Mouse (Mus musculus) left cerebral cortex, adult 11 months (tissue): ENCODE results near the gene Acer3.

Source experiments
- DNase-seq: peaks from one replicate; pipeline ENCODE4 v3.0.0; 2022; ENCODE audit warnings: low spot score

Gene Acer3

DNA sequence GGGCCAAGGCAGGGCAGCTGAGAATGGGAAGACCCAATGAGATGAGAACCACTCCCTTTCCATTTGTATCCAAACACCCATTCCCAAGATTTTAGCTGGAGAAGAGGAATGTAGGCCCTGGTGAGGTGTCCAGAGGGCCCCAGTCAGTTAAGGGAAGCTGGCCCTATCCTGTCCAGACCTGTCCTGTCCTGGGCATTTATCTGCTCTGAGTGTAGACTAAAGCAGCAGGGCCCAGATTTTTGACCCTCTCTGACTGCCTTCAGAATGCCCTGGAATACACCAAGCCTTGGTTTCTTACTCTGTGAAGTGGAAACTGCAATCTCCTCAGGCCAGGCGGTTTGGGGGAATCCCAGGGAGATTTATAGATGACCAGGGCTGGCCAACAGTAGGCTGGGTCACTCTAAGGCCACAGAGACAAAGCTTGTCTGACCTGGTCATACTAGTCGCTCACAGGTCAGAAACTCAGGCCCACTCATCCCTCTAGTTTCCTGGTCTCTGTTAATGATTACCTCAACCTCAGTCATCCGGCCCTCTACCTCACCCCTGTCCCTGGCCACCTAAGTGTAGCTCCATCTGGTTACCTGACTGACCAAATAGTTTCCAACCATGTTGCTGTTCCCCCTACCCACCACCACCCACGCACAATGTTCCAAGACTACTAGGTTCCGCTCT is 142.3 kb downstream of the Acer3 start:
- DNase-seq, result no peak

DNA sequence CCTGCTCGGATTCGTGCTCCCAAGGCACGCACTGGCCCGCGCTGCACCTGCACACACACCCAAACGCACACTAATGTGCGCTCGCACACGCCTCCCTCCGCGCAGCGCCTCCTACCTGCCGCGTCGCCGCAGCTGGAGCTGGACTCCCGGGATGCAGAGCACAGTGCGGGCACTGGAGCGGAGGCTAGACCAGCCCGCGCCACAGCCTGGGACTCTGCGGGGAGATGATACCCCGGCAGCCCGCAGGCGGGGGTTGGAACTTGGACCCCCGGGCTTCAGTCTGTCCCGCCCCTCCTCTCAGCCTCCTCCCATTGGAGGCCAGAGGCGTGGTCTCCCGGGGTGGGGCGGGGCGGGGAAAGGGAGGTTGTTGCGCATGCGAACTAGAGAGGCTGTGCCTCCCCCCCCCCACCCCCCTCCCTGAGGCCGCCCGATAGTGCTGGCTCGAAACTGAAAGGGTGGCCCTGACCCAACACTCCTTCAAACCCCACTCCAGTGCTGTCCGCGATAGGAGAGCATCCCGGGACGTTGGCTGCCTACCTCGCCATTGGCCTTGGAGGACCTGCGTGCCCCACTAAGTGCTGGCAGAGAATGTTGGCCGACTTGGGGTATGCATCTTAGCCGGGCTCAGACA is 143.0 kb downstream of the Acer3 start, which contains the start of gene Capn5:
Gene Capn5 (minus strand): TSS at position 346 of the 631 bp plus-strand sequence.
- peak; percentile 32 for DNase-seq

DNA sequence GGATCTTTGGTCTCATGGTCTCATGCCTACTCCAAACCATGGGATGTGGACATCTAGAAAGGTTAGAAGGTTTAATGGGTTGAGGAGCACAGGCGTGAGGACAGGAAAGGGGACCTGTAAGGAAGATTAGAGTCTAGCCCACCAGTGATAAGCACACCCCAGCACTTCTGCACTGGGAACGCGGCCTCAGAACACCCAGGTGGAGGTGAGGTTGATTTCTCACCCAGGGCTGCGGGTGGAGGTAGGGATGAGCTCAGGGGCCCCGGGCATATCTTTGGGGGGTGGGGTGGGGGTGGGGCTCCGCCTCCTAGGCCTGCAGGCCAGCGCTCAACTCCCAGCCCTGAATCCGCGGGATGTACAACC is 143.5 kb downstream of the Acer3 start:
- no peak for DNase-seq

GRCm38 (mm10) chr7:98177071-98177485 is 143.9 kb downstream of the Acer3 start:
- no peak for DNase-seq

DNA sequence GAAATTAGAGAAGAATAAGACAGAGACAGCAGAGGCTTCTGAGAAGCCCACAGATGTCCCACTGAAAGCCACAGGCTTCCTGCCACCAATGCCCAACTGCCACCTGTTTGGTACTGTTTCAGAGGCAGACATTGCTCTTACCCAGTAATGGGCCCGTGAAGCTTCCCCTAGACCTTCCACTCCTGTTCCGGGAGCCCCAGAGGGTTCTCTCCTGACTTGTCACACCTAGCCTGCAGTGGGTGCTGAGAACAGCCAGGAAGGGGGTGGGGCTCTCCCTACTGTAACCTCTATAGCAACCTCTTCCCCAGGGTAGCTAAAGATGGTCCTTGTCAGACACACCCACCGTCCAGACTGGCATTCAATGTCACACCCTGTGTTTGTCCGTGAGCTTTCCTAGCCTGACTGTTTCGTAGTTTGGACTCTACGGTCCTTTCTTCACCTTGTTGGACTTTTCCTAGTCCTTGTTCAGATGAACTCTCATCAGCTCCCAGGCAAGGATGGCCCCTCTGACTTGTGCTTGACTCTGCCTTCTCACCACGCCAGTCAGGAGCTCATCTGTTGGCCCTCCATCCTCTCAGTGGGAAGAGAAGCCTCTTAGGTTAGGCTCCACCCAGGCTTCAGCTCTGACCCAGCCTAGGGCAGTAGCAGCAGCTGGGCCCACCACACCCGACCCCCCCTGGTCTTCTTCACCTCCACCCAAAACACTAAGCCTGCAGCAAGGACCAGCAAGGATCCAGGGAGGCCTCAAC is 144.5 kb downstream of the Acer3 start:
- no peak for DNase-seq

GRCm38 (mm10) chr7:98174883-98175755 is 145.9 kb downstream of the Acer3 start:
- no peak for DNase-seq

- no peak for DNase-seq
Observed at GRCm38 (mm10) chr7:98173408-98173807, 147.6 kb downstream of the Acer3 start.

- no peak for DNase-seq
Observed at GRCm38 (mm10) chr7:98172661-98173060, 148.3 kb downstream of the Acer3 start.

DNA sequence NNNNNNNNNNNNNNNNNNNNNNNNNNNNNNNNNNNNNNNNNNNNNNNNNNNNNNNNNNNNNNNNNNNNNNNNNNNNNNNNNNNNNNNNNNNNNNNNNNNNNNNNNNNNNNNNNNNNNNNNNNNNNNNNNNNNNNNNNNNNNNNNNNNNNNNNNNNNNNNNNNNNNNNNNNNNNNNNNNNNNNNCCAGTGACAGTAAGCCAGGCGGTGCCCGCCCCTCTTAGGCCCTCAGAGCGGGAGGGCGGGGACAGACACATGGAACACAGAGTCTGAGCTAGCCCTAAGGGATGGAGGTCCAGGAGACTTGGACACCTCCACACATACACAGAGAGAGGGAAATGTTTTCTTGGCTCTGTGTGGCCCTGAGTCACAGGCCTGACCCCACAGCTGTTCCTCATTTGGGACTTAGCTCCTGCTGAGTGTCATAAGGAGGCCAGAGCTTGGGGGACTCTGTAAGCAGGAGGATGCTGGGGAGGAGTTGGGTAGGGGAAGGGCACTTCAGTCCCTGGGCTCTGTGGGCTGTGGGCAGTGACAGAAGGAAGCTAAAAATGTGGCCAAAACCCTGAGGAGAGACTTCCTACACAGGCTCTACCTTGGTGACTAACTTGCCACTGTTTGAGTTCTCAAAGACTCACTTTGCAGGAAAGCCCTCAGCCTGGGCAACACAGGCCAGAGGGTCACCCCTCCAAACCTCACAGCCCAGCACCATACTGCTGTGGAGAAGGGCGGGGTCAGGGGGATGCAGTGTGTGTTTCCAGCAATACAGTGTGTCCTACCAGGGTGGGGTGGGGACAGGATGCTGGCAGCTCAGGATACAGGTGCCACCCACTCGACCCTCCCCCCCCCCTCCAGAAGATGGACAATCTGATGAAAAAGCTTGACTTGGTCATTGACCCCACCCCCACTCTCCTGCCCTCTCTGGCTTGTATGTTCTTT is 149.6 kb downstream of the Acer3 start:
- no peak for DNase-seq

GRCm38 (mm10) chr7:98164999-98165528 is 155.9 kb downstream of the Acer3 start:
- no peak for DNase-seq

DNA sequence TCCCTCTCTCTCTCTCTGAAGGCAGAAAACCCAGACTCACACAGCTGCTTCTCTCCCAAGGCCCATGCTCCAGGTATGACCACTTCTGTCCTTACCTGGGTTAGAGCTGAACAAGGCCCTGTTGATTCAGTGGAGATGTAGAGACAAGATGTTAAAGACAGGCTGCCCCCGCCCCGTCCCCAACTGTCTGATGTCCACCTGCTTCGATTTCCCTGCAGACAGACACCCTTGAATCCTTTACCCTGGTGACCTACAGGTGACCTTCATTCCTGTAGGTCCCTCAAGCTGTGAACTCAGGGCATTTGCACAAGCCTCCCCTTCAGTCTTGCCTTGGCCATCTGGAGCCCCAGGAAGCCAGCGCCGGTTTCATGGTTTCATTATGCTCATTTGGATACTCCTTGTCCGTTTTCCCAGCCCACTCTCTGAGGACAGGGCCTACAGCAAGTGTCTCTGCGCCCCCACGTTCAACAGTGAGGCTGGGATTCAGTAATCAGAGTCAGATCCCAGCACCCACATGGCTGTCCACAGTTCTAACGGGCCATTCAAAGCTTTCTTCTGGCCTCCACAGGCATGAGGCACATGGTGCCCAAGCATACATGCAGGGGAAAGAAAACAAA is 156.5 kb downstream of the Acer3 start:
- DNase-seq, result no peak

DNA sequence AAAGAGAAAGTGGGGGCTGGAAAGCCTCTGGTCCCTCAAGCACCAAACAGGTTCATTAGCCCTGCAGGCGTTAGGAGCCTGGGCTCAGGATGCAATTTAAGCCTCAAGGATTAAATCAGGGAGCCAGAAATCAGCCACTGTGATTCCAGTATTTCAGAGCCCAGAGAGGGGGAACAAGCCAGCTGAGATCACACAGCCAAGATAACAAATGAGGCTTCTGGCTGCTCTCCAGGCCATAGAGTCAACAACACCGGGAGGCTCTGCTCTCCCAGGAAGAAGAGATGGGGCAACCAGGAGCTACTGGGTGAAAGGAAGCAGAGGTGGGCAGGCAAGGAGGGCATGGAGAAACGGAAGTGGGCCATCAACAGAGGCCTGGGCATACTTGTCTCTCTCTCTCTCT is 157.3 kb downstream of the Acer3 start:
- no peak for DNase-seq

GRCm38 (mm10) chr7:98162239-98162638 is 158.8 kb downstream of the Acer3 start:
- DNase-seq, result no peak

GRCm38 (mm10) chr7:98160041-98160740 is 160.8 kb downstream of the Acer3 start:
- DNase-seq, result no peak

DNA sequence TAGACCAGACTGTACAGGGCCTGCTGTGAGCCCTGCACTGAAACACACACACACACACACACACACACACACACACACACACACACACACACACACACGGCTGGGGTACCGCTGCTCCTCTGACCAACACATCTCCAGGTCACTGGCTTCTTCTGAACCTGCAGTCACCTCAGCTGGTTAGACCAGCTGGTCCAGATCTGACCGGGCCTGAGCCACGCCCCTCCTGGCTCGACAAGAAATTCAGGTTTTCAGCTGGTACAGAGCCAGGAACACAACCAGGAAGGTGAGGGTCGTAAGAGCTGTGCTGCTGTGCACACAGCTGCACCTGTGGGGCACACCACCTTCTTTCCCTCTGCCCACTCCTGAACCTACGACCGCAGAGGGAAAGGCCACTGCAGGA is 162.5 kb downstream of the Acer3 start:
- no peak for DNase-seq

DNA sequence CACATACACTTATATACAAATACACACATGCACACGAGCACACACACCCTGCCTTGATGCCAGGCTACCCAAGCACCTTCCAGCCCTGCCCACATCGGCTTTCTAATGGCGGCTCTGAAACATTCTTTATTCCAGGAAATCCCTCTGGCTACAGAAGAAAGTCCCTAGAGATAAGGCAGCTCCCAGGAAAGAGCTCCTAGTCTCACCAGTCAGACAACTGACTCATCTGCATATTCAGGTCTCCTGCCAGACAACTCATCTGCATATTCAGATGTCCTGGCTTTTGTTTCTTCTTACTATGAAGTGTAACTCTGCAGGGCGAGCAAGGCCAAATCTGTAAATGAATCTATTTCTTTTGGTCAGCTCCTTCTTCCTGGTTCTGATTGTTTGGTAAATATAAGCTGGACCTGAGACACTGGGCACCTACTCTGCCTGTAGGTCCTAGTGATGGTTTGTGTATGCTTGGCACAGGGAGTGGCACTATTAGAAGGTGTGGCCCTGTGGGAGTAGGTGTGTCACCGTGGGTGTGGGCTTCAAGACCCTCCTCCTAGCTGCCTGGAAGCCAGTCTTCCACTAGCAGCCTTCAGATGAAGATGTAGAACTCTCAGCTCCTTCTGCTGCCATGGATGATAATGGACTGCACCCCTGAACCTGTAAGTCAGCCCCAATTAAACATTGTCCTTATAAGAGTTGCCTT is 163.2 kb downstream of the Acer3 start:
- DNase-seq, result no peak
